Mouse (Mus musculus) neural tube, embryonic 15.5 days (tissue): ENCODE results near the gene Siah1b. TPM values are rescaled to one million over a fixed set of nuclear protein-coding genes. Genes with fewer than 3 reads are reported as not detected.

Source experiments
- ATAC-seq: fragments of 200-750 bp; cut with Nextera tagmentation; 2 replicates; pipeline ENCODE4 v1.8.0; 2017; ENCODE audit warnings: mild to moderate bottlenecking, moderate TSS enrichment, moderate library complexity; ENCODE audit not compliant: low FRiP score
- H3K27ac ChIP-seq: fragments of 300-500 bp; sonication (generic); replicated peaks from 2 replicates; pipeline ENCODE4 v1.5.1; 2015; ENCODE audit warnings: mild to moderate bottlenecking, inconsistent platforms
- H3K27me3 ChIP-seq: fragments of 300-500 bp; sonication (generic); replicated peaks from 2 replicates; pipeline ENCODE4 v1.6.1; 2015; ENCODE audit warnings: inconsistent platforms
- H3K36me3 ChIP-seq: fragments of 300-500 bp; sonication (generic); 2 replicates; pipeline ENCODE4 v1.6.1; 2015; ENCODE audit warnings: inconsistent platforms
- H3K4me1 ChIP-seq: fragments of 300-500 bp; sonication (generic); 2 replicates; pipeline ENCODE4 v1.6.1; 2015; ENCODE audit warnings: inconsistent platforms
- H3K4me2 ChIP-seq: fragments of 300-500 bp; sonication (generic); 2 replicates; pipeline ENCODE4 v1.6.1; 2015; ENCODE audit warnings: inconsistent platforms, mild to moderate bottlenecking, moderate library complexity
- H3K4me3 ChIP-seq: fragments of 300-500 bp; sonication (generic); replicated peaks from 2 replicates; pipeline ENCODE4 v1.5.1; 2015; ENCODE audit warnings: mild to moderate bottlenecking, inconsistent platforms
- H3K9ac ChIP-seq: fragments of 300-500 bp; sonication (generic); replicated peaks from 2 replicates; pipeline ENCODE4 v1.6.1; 2015; ENCODE audit warnings: mild to moderate bottlenecking, inconsistent platforms
- H3K9me3 ChIP-seq: fragments of 300-500 bp; sonication (generic); replicated peaks from 2 replicates; pipeline ENCODE4 v1.6.1; 2016; ENCODE audit warnings: inconsistent platforms
- WGBS: fragments of 180-500 bp; shearing (Covaris S2); methylation state at CpG from one replicate; pipeline ENCODE4 v1.1.7; 2015; ENCODE audit warnings: mixed read lengths; 5-methylcytosine and 5-hydroxymethylcytosine counted together
- polyA plus RNA-seq: library from polyadenylated mRNA; unstranded; fragments of >200 nt; fragmentation: Nextera tagmentation; extraction: Ambion mirVana; gene quantifications from 2 replicates; pipeline ENCODE4 v1.2.1, GENCODE M21; 2015

Gene Siah1b
- polyA plus RNA-seq, 1 experiment from 2014 or later: 16.9 TPM

DNA sequence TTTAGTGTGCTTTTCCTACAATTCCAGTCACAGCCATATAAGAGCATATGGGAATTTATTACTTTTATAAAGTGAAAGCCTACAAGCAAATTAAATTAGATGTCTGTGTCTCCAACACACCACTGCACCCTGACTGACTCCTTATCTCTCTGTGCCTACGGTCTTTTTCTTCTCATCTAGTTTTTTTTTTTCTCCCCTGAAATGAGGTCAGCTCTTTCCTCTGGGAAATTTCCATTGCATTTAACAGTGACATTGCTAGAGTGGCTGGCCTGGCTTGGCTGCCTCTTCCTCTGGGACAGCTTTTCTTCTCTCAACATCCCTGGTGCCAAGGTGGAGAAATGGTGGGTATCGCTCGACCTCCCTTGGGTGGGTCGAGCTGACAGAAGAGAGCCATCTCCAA is 12.3 kb upstream of the Siah1b start, which contains the start of gene Cltrn:
Gene Cltrn, plus strand, starts transcription at position 249 of the 400 bp plus-strand sequence.
- H3K9me3 ChIP-seq: no peaks in the 10 kb centered on the region
- no peak within 1 kb of the TSS for H3K4me3 ChIP-seq
- ATAC-seq: no peak
- no peaks in the 10 kb centered on the region for H3K36me3 ChIP-seq
- no peak within 1 kb of the TSS for H3K27ac ChIP-seq
- no peaks in the 10 kb centered on the region for H3K4me1 ChIP-seq
- 90% methylated on average over 4 of the region's 4 CpGs for WGBS
- no peak within 1 kb of the TSS for H3K9ac ChIP-seq
- H3K4me2 ChIP-seq: no peak within 1 kb of the TSS
- peaks cover 12% of the 10 kb centered on the region for H3K27me3 ChIP-seq

DNA sequence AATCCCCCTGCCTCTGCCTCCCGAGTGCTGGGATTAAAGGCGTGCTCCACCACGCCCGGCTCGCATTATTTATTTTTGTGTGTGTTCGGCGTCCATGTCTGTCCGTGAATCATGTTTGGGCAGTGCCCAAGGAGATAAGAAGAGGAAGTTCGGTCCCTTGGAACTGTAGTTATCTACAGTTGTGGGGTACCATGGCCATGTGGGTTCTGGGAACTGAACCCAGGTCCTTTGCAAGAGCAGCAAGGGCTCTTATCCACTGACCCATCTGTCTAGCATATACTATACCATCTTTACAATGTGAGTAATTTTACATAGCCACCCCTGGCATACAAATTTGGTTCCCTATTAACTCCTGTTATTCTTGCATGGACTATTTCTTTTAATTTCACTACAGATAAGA is 5.7 kb upstream of the Siah1b start:
- ATAC-seq: no peak
- Histone ChIP-seq H3K36me3 (no peaks in the 10 kb centered on the region), H3K4me1 (no peaks in the 10 kb centered on the region), H3K27me3 (peaks cover 6% of the 10 kb centered on the region; the same call in 1 of the 2 replicates), H3K9ac (no peak overlapping the region), H3K9me3 (no peaks in the 10 kb centered on the region), H3K4me3 (no peak overlapping the region), H3K27ac (no peak overlapping the region), H3K4me2 (no peak overlapping the region)
- 93% methylated on average over 9 of the region's 9 CpGs for WGBS

DNA sequence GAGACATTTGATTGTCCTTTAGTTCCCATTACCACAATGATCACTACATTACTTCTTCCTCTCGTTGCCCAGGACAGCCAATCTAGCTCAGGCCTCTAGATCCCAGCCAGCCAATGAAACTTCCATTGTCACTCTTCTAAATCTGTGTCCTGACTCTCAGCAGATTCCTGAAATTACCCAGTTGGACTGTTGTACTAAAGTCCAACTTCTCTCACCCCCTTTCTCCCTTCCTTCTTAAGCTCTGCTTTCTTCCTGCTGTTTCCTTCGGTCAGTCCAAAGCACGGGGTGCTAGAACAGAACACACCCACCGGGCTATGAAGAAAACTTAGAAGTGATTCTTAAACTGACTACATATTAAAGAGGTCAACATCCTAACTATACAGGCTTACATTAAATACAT is 7.3 kb downstream of the Siah1b start:
- ATAC-seq: no peak
- no peaks in the 10 kb centered on the region for H3K9me3 ChIP-seq
- H3K4me1 ChIP-seq: no peaks in the 10 kb centered on the region
- no peak overlapping the region for H3K4me2 ChIP-seq
- no peaks in the 10 kb centered on the region for H3K36me3 ChIP-seq
- no peak overlapping the region for H3K9ac ChIP-seq
- no peak overlapping the region for H3K4me3 ChIP-seq
- H3K27ac ChIP-seq: no peak overlapping the region
- H3K27me3 ChIP-seq: no peaks in the 10 kb centered on the region
- 83% methylated on average over 4 of the region's 4 CpGs for WGBS

DNA sequence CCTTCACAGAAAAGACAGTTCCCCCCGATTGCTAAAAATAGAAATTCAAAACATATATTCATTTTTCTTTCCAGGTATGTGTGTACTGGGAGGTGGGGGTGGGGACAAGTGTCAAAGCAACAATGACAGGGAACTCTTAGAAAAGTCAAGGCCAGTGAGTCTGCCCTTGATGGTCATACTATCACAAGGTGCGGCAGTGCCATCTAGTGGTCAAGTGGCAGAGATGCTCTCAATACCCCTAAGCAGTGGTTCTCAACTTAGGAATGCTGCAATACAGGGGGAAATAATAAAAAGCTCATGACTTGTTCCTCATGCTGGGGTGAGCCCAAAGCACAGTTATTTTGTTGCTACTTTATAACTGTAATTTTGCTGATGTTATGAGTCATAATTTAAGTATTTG is 10.1 kb downstream of the Siah1b start:
- H3K4me2 ChIP-seq: no peak overlapping the region
- no peak for ATAC-seq
- H3K4me3 ChIP-seq: no peak overlapping the region
- no peaks in the 10 kb centered on the region for H3K36me3 ChIP-seq
- H3K27me3 ChIP-seq: no peaks in the 10 kb centered on the region; the same call in 1 of the 2 replicates
- WGBS: 11% methylated on average over 2 of the region's 2 CpGs
- no peak overlapping the region for H3K9ac ChIP-seq
- H3K9me3 ChIP-seq: no peaks in the 10 kb centered on the region
- no peak overlapping the region for H3K27ac ChIP-seq
- no peaks in the 10 kb centered on the region for H3K4me1 ChIP-seq

DNA sequence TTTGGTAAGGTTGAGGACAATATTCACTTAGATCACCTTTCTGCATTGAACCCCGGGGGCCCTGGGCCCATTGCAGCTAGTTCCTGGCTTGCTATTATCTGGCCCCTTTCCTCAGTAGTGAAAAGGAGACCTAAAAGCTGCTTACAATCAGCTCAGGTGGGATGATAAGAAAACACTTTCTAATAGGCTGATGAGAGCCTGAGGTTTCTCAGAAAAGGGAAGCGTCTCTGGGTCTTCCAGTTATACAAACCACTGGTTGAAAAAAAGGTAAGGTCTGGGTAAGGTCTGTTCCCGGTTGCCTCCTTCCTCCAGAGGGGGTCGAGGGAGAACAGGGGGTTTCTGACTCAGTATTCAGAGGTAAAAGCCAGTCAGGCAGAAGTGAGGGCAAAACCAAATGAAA is 17.2 kb downstream of the Siah1b start:
- no peak for ATAC-seq
- Histone ChIP-seq H3K27ac (no peak overlapping the region), H3K9me3 (no peaks in the 10 kb centered on the region), H3K4me3 (no peak overlapping the region), H3K9ac (no peak overlapping the region), H3K36me3 (no peaks in the 10 kb centered on the region), H3K4me1 (no peaks in the 10 kb centered on the region), H3K27me3 (peaks cover 6% of the 10 kb centered on the region; the same call in 1 of the 2 replicates), H3K4me2 (no peak overlapping the region)
- WGBS: 82% methylated on average over 4 of the region's 4 CpGs

DNA sequence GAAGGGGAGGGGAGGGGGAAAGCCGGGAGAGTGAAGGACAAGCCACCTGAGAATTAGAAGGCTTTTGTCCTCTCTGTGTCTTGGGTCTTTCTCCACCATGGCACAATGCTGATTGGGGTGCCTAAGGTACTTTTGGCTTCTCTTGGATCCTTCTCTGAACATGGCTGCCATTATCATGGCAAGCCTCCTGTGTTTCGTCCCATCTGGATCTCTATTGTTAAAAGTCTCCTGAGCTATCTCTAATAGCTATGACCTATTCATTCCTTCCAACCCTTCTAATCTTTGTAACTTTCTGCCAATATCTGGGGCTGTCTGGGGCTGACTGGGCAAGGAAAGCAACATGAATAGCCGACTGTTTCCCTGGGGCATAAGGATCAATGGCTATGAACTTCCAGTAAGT is 17.8 kb downstream of the Siah1b start:
- Histone ChIP-seq H3K27ac (no peak overlapping the region), H3K9me3 (no peaks in the 10 kb centered on the region), H3K9ac (no peak overlapping the region), H3K4me1 (no peaks in the 10 kb centered on the region), H3K36me3 (no peaks in the 10 kb centered on the region), H3K4me3 (no peak overlapping the region), H3K4me2 (no peak overlapping the region), H3K27me3 (peaks cover 6% of the 10 kb centered on the region; the same call in 1 of the 2 replicates)
- ATAC-seq: no peak
- WGBS: 87% methylated on average over 3 of the region's 3 CpGs

DNA sequence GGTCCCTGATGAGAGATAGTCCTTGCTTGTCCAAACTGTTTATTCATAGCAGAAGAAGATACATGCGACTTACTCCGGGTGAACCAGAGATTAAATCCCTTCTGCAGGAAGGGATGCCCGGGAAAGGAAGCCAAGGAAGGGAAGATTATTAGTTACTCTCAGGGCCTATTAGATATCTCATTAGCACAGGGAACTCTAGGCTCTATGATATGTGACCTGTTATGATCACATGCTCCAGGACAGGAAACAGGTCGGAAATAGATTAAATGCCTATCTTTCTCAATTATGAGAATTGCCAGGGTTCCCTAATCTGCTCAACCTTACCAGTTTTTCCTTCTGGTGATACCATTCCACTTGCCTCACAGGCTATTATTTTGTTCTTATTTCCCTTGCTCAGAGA is 20.6 kb downstream of the Siah1b start:
- H3K4me1 ChIP-seq: no peaks in the 10 kb centered on the region
- H3K27ac ChIP-seq: no peak overlapping the region
- no peaks in the 10 kb centered on the region for H3K9me3 ChIP-seq
- 93% methylated on average over 4 of the region's 4 CpGs for WGBS
- H3K4me3 ChIP-seq: no peak overlapping the region
- H3K36me3 ChIP-seq: no peaks in the 10 kb centered on the region
- no peak overlapping the region for H3K4me2 ChIP-seq
- peaks cover 6% of the 10 kb centered on the region; the same call in 1 of the 2 replicates for H3K27me3 ChIP-seq
- no peak overlapping the region for H3K9ac ChIP-seq
- no peak for ATAC-seq

DNA sequence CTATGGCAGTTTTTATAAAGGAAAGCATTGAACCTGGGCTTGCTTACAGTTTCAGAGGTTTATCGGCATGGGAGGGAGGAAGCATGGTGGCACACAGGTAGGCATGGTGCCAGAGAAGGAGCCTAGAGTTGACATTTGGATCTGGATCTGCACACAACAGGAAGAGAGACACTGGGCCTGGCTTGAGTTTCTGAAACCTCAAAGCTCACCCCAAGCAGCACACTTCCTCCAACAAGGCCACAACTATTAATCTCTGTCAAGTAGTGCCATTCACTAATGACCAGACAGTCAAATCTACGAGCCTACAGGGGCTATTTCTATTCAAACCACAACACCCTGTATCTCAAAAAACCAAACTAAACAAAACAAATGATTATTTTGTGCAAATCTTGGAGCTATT is 29.6 kb downstream of the Siah1b start:
- H3K27ac ChIP-seq: no peak overlapping the region
- no peaks in the 10 kb centered on the region for H3K36me3 ChIP-seq
- H3K4me2 ChIP-seq: no peak overlapping the region
- H3K9me3 ChIP-seq: no peaks in the 10 kb centered on the region
- no peaks in the 10 kb centered on the region for H3K4me1 ChIP-seq
- H3K9ac ChIP-seq: no peak overlapping the region
- ATAC-seq: no peak
- no peaks in the 10 kb centered on the region for H3K27me3 ChIP-seq
- WGBS: 51% methylated on average over 2 of the region's 2 CpGs
- no peak overlapping the region for H3K4me3 ChIP-seq

DNA sequence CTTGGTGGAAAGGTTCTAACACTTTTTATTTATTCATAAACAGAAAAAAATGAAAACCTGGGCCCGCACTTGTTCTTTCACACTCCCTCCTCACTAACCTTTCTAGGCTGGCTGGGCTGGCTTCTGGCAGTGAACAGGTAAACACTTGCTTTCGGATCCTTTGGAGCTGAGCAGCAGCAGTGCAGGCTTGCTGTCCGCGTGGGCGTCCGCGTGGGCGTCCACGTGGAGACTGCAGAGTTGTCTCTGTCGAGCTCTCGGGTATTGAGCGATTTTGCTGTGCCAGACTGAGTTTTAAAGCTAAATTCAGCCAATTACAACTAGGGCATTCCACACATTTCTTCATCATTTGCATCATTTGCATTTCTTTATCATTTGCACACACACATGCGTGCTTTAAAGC is 34.2 kb downstream of the Siah1b start:
- H3K27ac ChIP-seq: no peak overlapping the region
- H3K4me1 ChIP-seq: no peaks in the 10 kb centered on the region
- H3K9ac ChIP-seq: no peak overlapping the region
- ATAC-seq: no peak
- no peak overlapping the region for H3K4me3 ChIP-seq
- H3K27me3 ChIP-seq: no peaks in the 10 kb centered on the region
- 79% methylated on average over 13 of the region's 13 CpGs for WGBS
- no peak overlapping the region for H3K4me2 ChIP-seq
- H3K9me3 ChIP-seq: no peaks in the 10 kb centered on the region
- no peaks in the 10 kb centered on the region for H3K36me3 ChIP-seq

DNA sequence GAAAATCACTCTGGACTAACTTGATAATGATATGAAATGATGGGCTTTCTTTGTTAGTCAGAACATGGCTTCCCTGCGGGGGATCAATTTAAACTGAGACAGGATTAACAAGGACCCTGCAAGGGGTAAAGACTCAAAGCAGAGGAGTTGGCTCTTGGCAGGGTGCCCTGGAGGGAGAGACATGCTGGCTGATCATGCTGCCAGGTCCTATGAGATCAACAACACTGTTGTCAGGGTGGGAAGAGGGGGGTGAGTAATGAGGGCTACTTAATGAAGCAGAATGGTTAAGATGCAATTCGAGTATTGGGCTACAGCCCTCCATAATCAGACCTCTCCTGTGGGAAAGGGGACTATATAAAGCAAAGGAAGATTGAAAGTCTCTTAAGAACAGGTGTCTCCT is 37.4 kb downstream of the Siah1b start:
- H3K36me3 ChIP-seq: no peaks in the 10 kb centered on the region
- 42% methylated on average over 2 of the region's 2 CpGs for WGBS
- H3K27ac ChIP-seq: no peak overlapping the region
- ATAC-seq: no peak
- H3K4me1 ChIP-seq: no peaks in the 10 kb centered on the region
- H3K9me3 ChIP-seq: no peaks in the 10 kb centered on the region
- no peak overlapping the region for H3K9ac ChIP-seq
- H3K4me3 ChIP-seq: no peak overlapping the region
- H3K27me3 ChIP-seq: no peaks in the 10 kb centered on the region
- H3K4me2 ChIP-seq: no peak overlapping the region

DNA sequence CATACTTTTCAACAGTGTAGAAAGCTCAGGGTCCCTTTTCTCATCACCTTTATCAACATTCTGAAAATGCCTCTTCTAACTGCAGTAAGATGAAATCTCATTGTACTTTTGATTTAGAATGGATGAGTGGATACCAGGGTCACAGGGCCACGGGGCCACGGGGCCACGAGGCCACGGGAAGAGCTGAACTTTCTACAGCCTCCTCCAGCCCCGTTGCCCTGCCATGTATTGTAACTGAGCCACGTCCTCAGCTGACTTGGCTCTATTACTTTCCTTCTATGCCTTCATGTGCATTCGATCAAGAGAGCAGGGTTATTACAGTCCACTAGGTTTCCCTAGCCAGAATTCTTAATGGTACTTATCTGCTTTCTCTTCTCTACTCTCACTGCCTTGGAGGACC is 40.4 kb downstream of the Siah1b start:
- Histone ChIP-seq H3K4me3 (no peak overlapping the region), H3K4me2 (no peak overlapping the region), H3K4me1 (no peaks in the 10 kb centered on the region), H3K9ac (no peak overlapping the region), H3K9me3 (no peaks in the 10 kb centered on the region), H3K27me3 (no peaks in the 10 kb centered on the region), H3K27ac (no peak overlapping the region), H3K36me3 (no peaks in the 10 kb centered on the region)
- ATAC-seq: no peak
- 90% methylated on average over 7 of the region's 7 CpGs for WGBS

DNA sequence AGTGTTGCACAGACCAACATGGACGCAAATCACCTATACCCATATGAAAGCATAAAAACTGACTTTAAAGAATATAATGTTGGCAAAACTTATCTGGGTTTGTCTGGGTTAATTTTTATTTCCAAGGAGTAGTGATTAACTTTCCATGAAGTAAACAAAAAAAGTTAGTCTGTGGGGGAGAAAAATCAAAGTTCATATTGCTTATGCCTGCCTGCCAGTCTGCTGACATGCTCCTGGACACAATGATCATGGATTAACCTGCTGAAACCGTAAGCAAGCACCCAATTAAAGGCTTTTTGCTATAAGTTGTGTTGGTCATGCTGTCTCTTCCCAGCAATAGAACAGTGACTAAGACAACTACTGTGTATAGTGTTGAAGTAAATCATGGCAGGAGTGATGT is 40.9 kb downstream of the Siah1b start:
- no peaks in the 10 kb centered on the region for H3K27me3 ChIP-seq
- H3K4me3 ChIP-seq: no peak overlapping the region
- WGBS: 90% methylated on average over 2 of the region's 2 CpGs
- H3K9me3 ChIP-seq: no peaks in the 10 kb centered on the region
- no peak for ATAC-seq
- H3K9ac ChIP-seq: no peak overlapping the region
- H3K4me2 ChIP-seq: no peak overlapping the region
- no peak overlapping the region for H3K27ac ChIP-seq
- no peaks in the 10 kb centered on the region for H3K36me3 ChIP-seq
- no peaks in the 10 kb centered on the region for H3K4me1 ChIP-seq

DNA sequence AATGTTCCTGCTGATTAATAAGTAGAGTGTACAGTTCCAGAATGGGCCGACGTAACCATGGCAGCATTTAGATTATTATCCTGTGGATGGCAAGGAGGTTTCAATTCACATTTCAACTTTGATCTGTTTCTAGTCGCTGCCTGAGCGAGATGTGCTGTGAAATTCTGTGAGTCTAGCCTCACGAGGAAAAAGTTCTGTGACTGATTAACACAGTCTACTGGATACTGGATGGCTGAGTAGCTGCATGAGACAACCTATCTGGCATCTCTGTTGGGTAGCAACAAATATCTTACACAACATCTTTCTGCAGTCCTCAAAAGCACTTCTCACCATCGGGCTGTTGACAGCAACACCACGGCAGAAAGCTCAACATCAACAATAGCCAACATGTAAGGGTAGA is 43.8 kb downstream of the Siah1b start:
- ATAC-seq: no peak
- no peak overlapping the region for H3K27ac ChIP-seq
- no peak overlapping the region for H3K9ac ChIP-seq
- no peak overlapping the region for H3K4me3 ChIP-seq
- H3K9me3 ChIP-seq: no peaks in the 10 kb centered on the region
- no peaks in the 10 kb centered on the region for H3K27me3 ChIP-seq
- 92% methylated on average over 7 of the region's 7 CpGs for WGBS
- no peaks in the 10 kb centered on the region for H3K4me1 ChIP-seq
- H3K36me3 ChIP-seq: no peaks in the 10 kb centered on the region
- H3K4me2 ChIP-seq: no peak overlapping the region
